Mouse (Mus musculus) liver, embryonic 14.5 days (tissue): ENCODE results near the gene Abcf2. TPM values are rescaled to one million over a fixed set of nuclear protein-coding genes. Genes with fewer than 3 reads are reported as not detected.

ENCODE experiments used
- ATAC-seq: fragments of 200-750 bp; cut with Nextera tagmentation; 2 replicates; pipeline ENCODE4 v1.8.0; 2017; ENCODE audit warnings: moderate number of reproducible peaks, mild to moderate bottlenecking, moderate library complexity; ENCODE audit not compliant: insufficient read depth
- DNase-seq, 3 experiments: peaks; one replicate each; pipeline ENCODE4 v3.0.0-alpha.2; 2012 to 2013; ENCODE audit warnings: low read depth in 3 of 3, low spot score in 3 of 3
- H3K27ac ChIP-seq: fragments of 300-500 bp; sonication (generic); 2 replicates; pipeline ENCODE4 v1.5.1; 2014; ENCODE audit warnings: moderate library complexity, mild to moderate bottlenecking, control low read depth, inconsistent platforms
- H3K27me3 ChIP-seq: fragments of 300-500 bp; sonication (generic); 2 replicates; pipeline ENCODE4 v1.6.1; 2014; ENCODE audit warnings: mild to moderate bottlenecking, low read length, moderate library complexity; ENCODE audit not compliant: control insufficient read depth, insufficient read depth
- H3K36me3 ChIP-seq: fragments of 300-500 bp; sonication (generic); replicated peaks from 2 replicates; pipeline ENCODE4 v1.6.1; 2014; ENCODE audit warnings: low read depth; ENCODE audit not compliant: control insufficient read depth, insufficient read depth
- H3K4me1 ChIP-seq, 2 experiments: fragments of 200-500 bp in 1 of 2; fragments of 300-500 bp in 1 of 2; sonication (generic) in 1 of 2; replicated peaks; 2 replicates each; pipeline ENCODE4 v1.6.1; 2012 to 2014; ENCODE audit warnings: antibody characterized with exemption in 1 of 2, inconsistent platforms in 1 of 2, low read length in 1 of 2; ENCODE audit not compliant: control insufficient read depth in 2 of 2, insufficient read depth in 2 of 2
- H3K4me2 ChIP-seq: fragments of 300-500 bp; sonication (generic); 2 replicates; pipeline ENCODE4 v1.6.1; 2014; ENCODE audit warnings: low read depth, mild to moderate bottlenecking, control low read depth, moderate library complexity
- H3K4me3 ChIP-seq, 2 experiments: fragments of 200-500 bp in 1 of 2; fragments of 300-500 bp in 1 of 2; sonication (generic) in 1 of 2; 2 replicates each; pipeline ENCODE4 v1.5.1; 2012 to 2014; ENCODE audit warnings: low read depth in 2 of 2, low read length in 2 of 2, mild to moderate bottlenecking in 2 of 2, control low read depth in 1 of 2, inconsistent platforms in 1 of 2, moderate library complexity in 1 of 2; ENCODE audit not compliant: insufficient read depth in 1 of 2
- H3K9ac ChIP-seq: fragments of 300-500 bp; sonication (generic); replicated peaks from 2 replicates; pipeline ENCODE4 v1.6.1; 2014; ENCODE audit warnings: mild to moderate bottlenecking, control low read depth, moderate library complexity
- H3K9me3 ChIP-seq: fragments of 300-500 bp; sonication (generic); 2 replicates; pipeline ENCODE4 v1.6.1; 2016; ENCODE audit warnings: low read length, mixed read lengths; ENCODE audit not compliant: control insufficient read depth
- CTCF ChIP-seq: IDR thresholded peaks from 2 replicates; pipeline ENCODE4 v1.5.1; 2016; ENCODE audit warnings: antibody characterized with exemption, low read depth, control low read depth
- EP300 ChIP-seq: IDR thresholded peaks from 2 replicates; pipeline ENCODE4 v1.6.1; 2016; ENCODE audit warnings: antibody characterized with exemption, low read depth
- WGBS: fragments of 180-500 bp; shearing (Covaris S2); extraction: QIAGEN DNeasy Blood & Tissue Kit; methylation state at CpG from one replicate; pipeline ENCODE4 v1.1.7; 2014; ENCODE audit not compliant: insufficient replicate concordance; 5-methylcytosine and 5-hydroxymethylcytosine counted together
- polyA plus RNA-seq, 2 experiments: library from polyadenylated mRNA; depleted of rRNA in 1 of 2; stranded (reverse) in 1 of 2; unstranded in 1 of 2; fragments of >200 nt; fragmentation: Nextera tagmentation in 1 of 2; extraction: Ambion mirVana in 1 of 2; gene quantifications; 2 replicates each; pipeline versions ENCODE4 v1.2.1 to v1.2.3; 2012 to 2014

The Abcf2 gene
- polyA plus RNA-seq, 2 experiments = 33.6 to 50.9 TPM

- Histone ChIP-seq H3K9ac (peak overlapping the region; percentile 87), H3K4me1 (peaks cover 7 to 11% of the 10 kb centered on the region in 2 experiments; a peak in 3 of 4 replicates), H3K4me3 (peak overlapping the region; percentile 95), H3K9me3 (no peaks in the 10 kb centered on the region), H3K27me3 (peaks cover 9% of the 10 kb centered on the region), H3K4me2 (peak overlapping the region; percentile 59), H3K27ac (peak overlapping the region; percentile 0), H3K36me3 (peaks cover 5% of the 10 kb centered on the region; the same call in 1 of the 2 replicates)
- ATAC-seq (peak; percentile 69), DNase-seq (no peak)
- TF ChIP-seq CTCF = no peak
- no peak for TF ChIP-seq EP300
- WGBS = 2% methylated on average over 4 of the region's 4 CpGs
These were observed 9.9 kb upstream of the Abcf2 start for GRCm38 (mm10) chr5:24587200-24587577.

- DNase-seq = peak; percentile 66 to 77 (median 70)
- peaks cover 5% of the 10 kb centered on the region; the same call in 1 of the 2 replicates for H3K36me3 ChIP-seq
These were observed 9.4 kb upstream of the Abcf2 start, which contains the start of gene Chpf2 for GRCm38 (mm10) chr5:24586547-24587199. Gene Chpf2 (plus strand): TSS chr5:24586741.

GRCm38 (mm10) chr5:24586106-24586505 lies 8.8 kb upstream of the Abcf2 start:
- peaks cover 5% of the 10 kb centered on the region; the same call in 1 of the 2 replicates for H3K36me3 ChIP-seq
- WGBS = 11% methylated on average over 8 of the region's 8 CpGs
- H3K27ac ChIP-seq = no peak overlapping the region
- H3K4me1 ChIP-seq = peaks cover 4 to 11% of the 10 kb centered on the region in 2 experiments; a peak in 3 of 4 replicates
- no peaks in the 10 kb centered on the region for H3K9me3 ChIP-seq
- DNase-seq (no peak), ATAC-seq (peak; percentile 34)
- no peaks in the 10 kb centered on the region for H3K27me3 ChIP-seq
- H3K4me2 ChIP-seq = peak overlapping the region; percentile 59
- TF ChIP-seq CTCF = no peak
- no peak for TF ChIP-seq EP300
- peak overlapping the region; percentile 87 for H3K9ac ChIP-seq
- peak overlapping the region; percentile 95 for H3K4me3 ChIP-seq

More at GRCm38 (mm10) chr5:24586547-24587199, 9.4 kb upstream of the Abcf2 start, which contains the start of gene Chpf2:
- Histone ChIP-seq H3K9me3 (no peaks in the 10 kb centered on the region), H3K4me1 (peaks cover 7 to 11% of the 10 kb centered on the region in 2 experiments; a peak in 3 of 4 replicates), H3K27ac (peak within 1 kb of the TSS; percentile 0), H3K4me3 (peak within 1 kb of the TSS; percentile 95), H3K9ac (peak within 1 kb of the TSS; percentile 87), H3K27me3 (peaks cover 4% of the 10 kb centered on the region; the same call in 1 of the 2 replicates), H3K4me2 (peak within 1 kb of the TSS; percentile 59)
- peak; percentile 84 for ATAC-seq
- under 1% methylated on average over 43 of the region's 43 CpGs for WGBS
- TF ChIP-seq EP300 = no peak
- TF ChIP-seq CTCF = 0 out of 2 replicates have a peak, but pooled peaks have one; percentile 5

- Histone ChIP-seq H3K9ac (peak overlapping the region; percentile 54), H3K36me3 (peaks cover 16% of the 10 kb centered on the region), H3K9me3 (no peaks in the 10 kb centered on the region), H3K4me2 (peak overlapping the region; percentile 90), H3K27ac (peak overlapping the region; percentile 71), H3K4me3 (peak overlapping the region; percentile 86 to 97), H3K27me3 (no peaks in the 10 kb centered on the region), H3K4me1 (peaks cover 5 to 13% of the 10 kb centered on the region in 2 experiments)
- peak; percentile 21; the same call in 1 of the 2 replicates for TF ChIP-seq CTCF
- TF ChIP-seq EP300 = no peak
- no peak for ATAC-seq
- 26% methylated on average over 6 of the region's 6 CpGs for WGBS
- no peak for DNase-seq
These were observed 1.1 kb upstream of the Abcf2 start for GRCm38 (mm10) chr5:24578109-24578963.

- peak; percentile 19; the same call in 1 of the 2 replicates for ATAC-seq
- Histone ChIP-seq H3K27me3 (no peaks in the 10 kb centered on the region), H3K4me1 (peaks cover 5 to 13% of the 10 kb centered on the region in 2 experiments), H3K4me2 (peak overlapping the region; percentile 90), H3K36me3 (peaks cover 32% of the 10 kb centered on the region), H3K4me3 (peak overlapping the region; percentile 86 to 97), H3K9ac (peak overlapping the region; percentile 85), H3K27ac (peak overlapping the region; percentile 6), H3K9me3 (no peaks in the 10 kb centered on the region)
- DNase-seq = no peak
- TF ChIP-seq EP300 (no peak), CTCF (0 out of 2 replicates have a peak, but pooled peaks have one; percentile 12)
- under 1% methylated on average over 32 of the region's 32 CpGs for WGBS
These were observed 475 bp downstream of the Abcf2 start for GRCm38 (mm10) chr5:24576801-24577182.
